In genomic region chr11:59432261-59432660, GRCm38 (mm10) we compare ENCODE assay signal across 32 mouse cellular contexts. TPM values are rescaled to one million over a fixed set of nuclear protein-coding genes. Genes with fewer than 3 reads are reported as not detected.
A peak's percentile ranks its signal among the peaks of the same experiment; 100 is the strongest.
DNase-seq lines count a peak whose midpoint lies in the region; ATAC-seq lines count a peak whose summit lies in the region.
"Had no signal": no experiment of that assay in that cellular context is flagged by ENCODE, and none has a peak within 500 bp of the region (broad histone marks: within the 10 kb centered on the region; RNA-seq: fewer than 3 reads in every experiment).

No protein-coding gene starts in this region.

- no peak overlapping the region for H3K4me2 ChIP-seq in limb, embryonic 13.5 days (replicated peaks)
- H3K4me2 ChIP-seq in lung, embryonic 16.5 days (ENCODE audit: low read depth, low read length), result no peak overlapping the region
- H3K4me2 ChIP-seq in stomach, embryonic 14.5 days (replicated peaks; ENCODE audit: low read depth, low read length), result no peak overlapping the region
- H3K4me2 ChIP-seq in forebrain, embryonic 14.5 days (ENCODE audit: low read length), result no peak overlapping the region
- H3K4me2 ChIP-seq: forebrain, embryonic 15.5 days; heart, embryonic 12.5 days; intestine, embryonic 15.5 days; neural tube, embryonic 13.5 days had no signal

- 69% methylated on average over 3 of the region's 3 CpGs for WGBS in limb, embryonic 13.5 days
- WGBS in limb, embryonic 10.5 days, result 88% methylated on average over 3 of the region's 3 CpGs
- 15% methylated on average over 3 of the region's 3 CpGs for WGBS in lung, embryonic 16.5 days
- 46% methylated on average over 3 of the region's 3 CpGs for WGBS in stomach, embryonic 14.5 days
- 75% methylated on average over 3 of the region's 3 CpGs for WGBS in forebrain, embryonic 14.5 days

- H3K9ac ChIP-seq in limb, embryonic 13.5 days, result no peak overlapping the region
- no peak overlapping the region for H3K9ac ChIP-seq in lung, embryonic 16.5 days (ENCODE audit: low read length)
- H3K9ac ChIP-seq in stomach, embryonic 14.5 days (replicated peaks; ENCODE audit: low read depth, low read length), result no peak overlapping the region
- H3K9ac ChIP-seq in forebrain, embryonic 14.5 days (ENCODE audit: low read length), result no peak overlapping the region
- H3K9ac ChIP-seq: forebrain, embryonic 15.5 days; heart, embryonic 12.5 days; intestine, embryonic 15.5 days; neural tube, embryonic 13.5 days had no signal

- H3K4me3 ChIP-seq in limb, embryonic 13.5 days, result no peak overlapping the region
- no peak overlapping the region for H3K4me3 ChIP-seq in limb, embryonic 10.5 days
- H3K4me3 ChIP-seq in lung, embryonic 16.5 days (ENCODE audit: low read length), result no peak overlapping the region
- no peak overlapping the region for H3K4me3 ChIP-seq in stomach, embryonic 14.5 days (ENCODE audit: low read depth, low read length)
- H3K4me3 ChIP-seq in forebrain, embryonic 14.5 days (ENCODE audit: low read depth, low read length), result no peak overlapping the region
- H3K4me3 ChIP-seq: forebrain, embryonic 15.5 days; heart, embryonic 12.5 days; hindbrain, embryonic 10.5 days; intestine, embryonic 15.5 days; myocyte; neural tube, embryonic 13.5 days had no signal

- peaks cover 9% of the 10 kb centered on the region for H3K9me3 ChIP-seq in limb, embryonic 13.5 days
- peaks cover 5% of the 10 kb centered on the region; the same call in 1 of the 2 replicates for H3K9me3 ChIP-seq in limb, embryonic 10.5 days (replicated peaks)
- H3K9me3 ChIP-seq in lung, embryonic 16.5 days (ENCODE audit: control insufficient read depth, low read length), result peaks cover 5% of the 10 kb centered on the region
- no peaks in the 10 kb centered on the region for H3K9me3 ChIP-seq in stomach, embryonic 14.5 days (ENCODE audit: control insufficient read depth, low read depth, low read length)
- no peaks in the 10 kb centered on the region for H3K9me3 ChIP-seq in forebrain, embryonic 14.5 days (replicated peaks; ENCODE audit: control insufficient read depth, low read length)
- H3K9me3 ChIP-seq: forebrain, embryonic 15.5 days; intestine, embryonic 15.5 days had no signal

- DNase-seq in limb, embryonic 10.5 days (ENCODE audit: low spot score), result no peak
- no peak for DNase-seq in lung, postnatal 25 days (ENCODE audit: low spot score)
- DNase-seq in adipocyte (ENCODE audit: low spot score), result peak; percentile 91
- no peak for DNase-seq in forebrain, embryonic 14.5 days (ENCODE audit: low spot score)
- DNase-seq: adrenal gland, postnatal 25 days; B cell, adult 2 months; cerebellum, adult 9-10 months; gastrocnemius, postnatal 14 days; heart, adult 18-20 months; heart, postnatal 10 days; lung, adult 18-20 months; retina, postnatal 1 day; right cerebral cortex, postnatal 25 days; spleen, adult 18-20 months; thymus, adult 2 months; thymus, postnatal 4 days had no signal

- ATAC-seq in limb, embryonic 13.5 days (ENCODE audit: low FRiP score, low read depth), result 0 out of 2 replicates have a peak, but pooled peaks have one; percentile 15
- ATAC-seq in lung, embryonic 16.5 days (ENCODE audit: low read depth), result peak; percentile 74
- ATAC-seq in stomach, embryonic 14.5 days (ENCODE audit: insufficient number of reproducible peaks, insufficient read depth, low FRiP score, low read depth), result no peak
- ATAC-seq in forebrain, embryonic 14.5 days, result no peak
- ATAC-seq: activated CD4-positive, CD25-positive, alpha-beta regulatory T cell, adult 4 months; forebrain, embryonic 15.5 days; hindbrain, embryonic 16.5 days; intestine, embryonic 15.5 days; midbrain, embryonic 16.5 days had no signal

- H3K36me3 ChIP-seq in limb, embryonic 13.5 days, result peaks cover 80% of the 10 kb centered on the region
- peaks cover 83% of the 10 kb centered on the region for H3K36me3 ChIP-seq in limb, embryonic 10.5 days
- H3K36me3 ChIP-seq in lung, embryonic 16.5 days (ENCODE audit: control insufficient read depth, insufficient read depth, low read length), result peaks cover 14% of the 10 kb centered on the region
- peaks cover 12% of the 10 kb centered on the region for H3K36me3 ChIP-seq in stomach, embryonic 14.5 days (ENCODE audit: control insufficient read depth, insufficient read depth, low read length)
- H3K36me3 ChIP-seq in forebrain, embryonic 14.5 days (ENCODE audit: control insufficient read depth, insufficient read depth, low read length), result peaks cover 56% of the 10 kb centered on the region
- H3K36me3 ChIP-seq: intestine, embryonic 15.5 days had no signal

- peaks cover 6% of the 10 kb centered on the region; the same call in 1 of the 2 replicates for H3K4me1 ChIP-seq in limb, embryonic 13.5 days
- no peaks in the 10 kb centered on the region for H3K4me1 ChIP-seq in limb, embryonic 10.5 days
- H3K4me1 ChIP-seq in lung, embryonic 16.5 days (replicated peaks; ENCODE audit: control insufficient read depth, insufficient read depth, low read length), result peaks cover 8% of the 10 kb centered on the region
- H3K4me1 ChIP-seq in stomach, embryonic 14.5 days (ENCODE audit: control insufficient read depth, insufficient read depth, low read length), result no peaks in the 10 kb centered on the region
- H3K4me1 ChIP-seq in forebrain, embryonic 14.5 days (ENCODE audit: control insufficient read depth, insufficient read depth, low read length), result no peaks in the 10 kb centered on the region
- H3K4me1 ChIP-seq: forebrain, embryonic 15.5 days; hindbrain, embryonic 10.5 days; neural tube, embryonic 13.5 days had no signal

- H3K27ac ChIP-seq in limb, embryonic 13.5 days, result no peak overlapping the region
- no peak overlapping the region for H3K27ac ChIP-seq in limb, embryonic 10.5 days
- peak overlapping the region; percentile 0 for H3K27ac ChIP-seq in lung, embryonic 16.5 days (ENCODE audit: low read length)
- peak overlapping the region; percentile 16; the same call in 1 of the 2 replicates for H3K27ac ChIP-seq in stomach, embryonic 14.5 days (ENCODE audit: low read length)
- H3K27ac ChIP-seq in forebrain, embryonic 14.5 days (ENCODE audit: low read depth, low read length), result no peak overlapping the region
- H3K27ac ChIP-seq: forebrain, embryonic 15.5 days; hindbrain, embryonic 10.5 days; intestine, embryonic 15.5 days; neural tube, embryonic 13.5 days had no signal

- no peaks in the 10 kb centered on the region for H3K27me3 ChIP-seq in limb, embryonic 13.5 days
- H3K27me3 ChIP-seq in limb, embryonic 10.5 days (ENCODE audit: low read depth, poor library complexity, severe bottlenecking), result no peaks in the 10 kb centered on the region
- no peaks in the 10 kb centered on the region for H3K27me3 ChIP-seq in lung, embryonic 16.5 days (ENCODE audit: control insufficient read depth, insufficient read depth, low read depth, low read length)
- H3K27me3 ChIP-seq in stomach, embryonic 14.5 days (ENCODE audit: control insufficient read depth, insufficient read depth, low read length), result no peaks in the 10 kb centered on the region
- no peaks in the 10 kb centered on the region for H3K27me3 ChIP-seq in forebrain, embryonic 14.5 days (replicated peaks; ENCODE audit: control insufficient read depth, insufficient read depth, low read length)
- H3K27me3 ChIP-seq: CH12.LX; forebrain, embryonic 15.5 days; heart, embryonic 12.5 days; intestine, embryonic 15.5 days; neural tube, embryonic 13.5 days had no signal

RNA-seq across cellular contexts. Expression of gene Jmjd4, which starts 17.6 kb away (rescaled TPM):
- 16.5 and 18.5 TPM in 2 replicates for polyA plus RNA-seq in limb, embryonic 13.5 days (2015; fragmentation: Nextera tagmentation; extraction: Ambion mirVana)
- polyA plus RNA-seq in limb, embryonic 10.5 days (2016; fragmentation: Nextera tagmentation; extraction: Ambion mirVana), result 16.8 and 21.8 TPM in 2 replicates
- 9.8 and 10.3 TPM in 2 replicates for polyA plus RNA-seq in lung, embryonic 16.5 days (2015; fragmentation: Nextera tagmentation; extraction: Ambion mirVana)
- 11.2 and 12.6 TPM in 2 replicates for polyA plus RNA-seq in stomach, embryonic 14.5 days (2014; fragmentation: Nextera tagmentation; extraction: Ambion mirVana)
- polyA plus RNA-seq in forebrain, embryonic 14.5 days (2014; fragmentation: Nextera tagmentation; extraction: Ambion mirVana), result 12.0 and 12.4 TPM in 2 replicates

RNA-seq across cellular contexts. Expression of gene Snap47, which starts 18.7 kb away (rescaled TPM):
- 149 TPM in 2 replicates for polyA plus RNA-seq in limb, embryonic 13.5 days (2015; fragmentation: Nextera tagmentation; extraction: Ambion mirVana)
- 106 and 122 TPM in 2 replicates for polyA plus RNA-seq in limb, embryonic 10.5 days (2016; fragmentation: Nextera tagmentation; extraction: Ambion mirVana)
- polyA plus RNA-seq in lung, embryonic 16.5 days (2015; fragmentation: Nextera tagmentation; extraction: Ambion mirVana), result 92.9 and 94.0 TPM in 2 replicates
- 113 and 116 TPM in 2 replicates for polyA plus RNA-seq in stomach, embryonic 14.5 days (2014; fragmentation: Nextera tagmentation; extraction: Ambion mirVana)
- 428 and 481 TPM in 2 replicates for polyA plus RNA-seq in forebrain, embryonic 14.5 days (2014; fragmentation: Nextera tagmentation; extraction: Ambion mirVana)

RNA-seq across cellular contexts. Expression of gene Zfp867, which starts 40.0 kb away (rescaled TPM):
- 10.8 and 11.0 TPM in 2 replicates for polyA plus RNA-seq in limb, embryonic 13.5 days (2015; fragmentation: Nextera tagmentation; extraction: Ambion mirVana)
- 5.7 and 7.9 TPM in 2 replicates for polyA plus RNA-seq in limb, embryonic 10.5 days (2016; fragmentation: Nextera tagmentation; extraction: Ambion mirVana)
- polyA plus RNA-seq in lung, embryonic 16.5 days (2015; fragmentation: Nextera tagmentation; extraction: Ambion mirVana), result 7.8 and 10.0 TPM in 2 replicates
- 9.0 and 9.1 TPM in 2 replicates for polyA plus RNA-seq in stomach, embryonic 14.5 days (2014; fragmentation: Nextera tagmentation; extraction: Ambion mirVana)
- 17.5 and 19.8 TPM in 2 replicates for polyA plus RNA-seq in forebrain, embryonic 14.5 days (2014; fragmentation: Nextera tagmentation; extraction: Ambion mirVana)

RNA-seq across cellular contexts. Expression of gene Prss38, which starts 56.8 kb away (rescaled TPM):
- 0.11 TPM in 1 of 2 replicates, not detected in the other for polyA plus RNA-seq in limb, embryonic 13.5 days (2015; fragmentation: Nextera tagmentation; extraction: Ambion mirVana)
- polyA plus RNA-seq in limb, embryonic 10.5 days (2016; fragmentation: Nextera tagmentation; extraction: Ambion mirVana), result not detected in 2 replicates
- not detected in 2 replicates for polyA plus RNA-seq in lung, embryonic 16.5 days (2015; fragmentation: Nextera tagmentation; extraction: Ambion mirVana)
- not detected in 2 replicates for polyA plus RNA-seq in stomach, embryonic 14.5 days (2014; fragmentation: Nextera tagmentation; extraction: Ambion mirVana)
- not detected in 2 replicates for polyA plus RNA-seq in forebrain, embryonic 14.5 days (2014; fragmentation: Nextera tagmentation; extraction: Ambion mirVana)
- polyA plus RNA-seq: activated CD4-positive, CD25-positive, alpha-beta regulatory T cell, adult 4 months; embryonic facial prominence, embryonic 14.5 days; forebrain, embryonic 15.5 days; G1E; heart, embryonic 12.5 days; hindbrain, embryonic 10.5 days; hindbrain, embryonic 16.5 days; intestine, embryonic 15.5 days; kidney, embryonic 14.5 days; midbrain, embryonic 16.5 days; myocyte; neural tube, embryonic 13.5 days; thymus, adult 2 months had no signal

Comparison
In these comparisons a context has a peak if more than half of its experiments do, and no peak if none do; other contexts are left out.
1. ATAC-seq: peak in limb, embryonic 13.5 days (single experiment) and lung, embryonic 16.5 days (single experiment); none in stomach, embryonic 14.5 days (single experiment) and forebrain, embryonic 14.5 days (single experiment).
2. H3K27ac ChIP-seq: peak in lung, embryonic 16.5 days (single experiment) and stomach, embryonic 14.5 days (single experiment); none in limb, embryonic 13.5 days (single experiment), limb, embryonic 10.5 days (single experiment) and forebrain, embryonic 14.5 days (single experiment).